Mouse (Mus musculus) E14TG2a.4 (cell line): ENCODE measurements around the gene Itpr2.
A peak's percentile ranks its signal among the peaks of the same experiment; 100 is the strongest.

Experiments
- H3K27me3 ChIP-seq: 2 replicates; pipeline ENCODE4 v1.6.1; 2014; ENCODE audit warnings: low read length, control low read depth; ENCODE audit not compliant: insufficient read depth
- H3K36me3 ChIP-seq: 2 replicates; pipeline ENCODE4 v1.6.1; 2014; ENCODE audit warnings: low read length, control low read depth; ENCODE audit not compliant: insufficient read depth
- H3K4me1 ChIP-seq: replicated peaks from 2 replicates; pipeline ENCODE4 v1.6.1; 2014; ENCODE audit warnings: low read depth, low read length, control low read depth
- H3K4me3 ChIP-seq: replicated peaks from 2 replicates; pipeline ENCODE4 v1.5.1; 2014; ENCODE audit warnings: mild to moderate bottlenecking, low read length
- H3K9me3 ChIP-seq: 2 replicates; pipeline ENCODE4 v1.6.1; 2014; ENCODE audit warnings: low read length, control low read depth
- CTCF ChIP-seq: conservative IDR thresholded peaks from 2 replicates; pipeline ENCODE4 v1.5.1; 2014; ENCODE audit warnings: low read length
- NANOG ChIP-seq: IDR thresholded peaks from 2 replicates; pipeline ENCODE4 v1.6.1; 2014; ENCODE audit warnings: borderline replicate concordance, low read length, mixed read lengths
- POU5F1 ChIP-seq: IDR thresholded peaks from 2 replicates; pipeline ENCODE4 v1.6.1; 2014; ENCODE audit warnings: low read length, borderline replicate concordance

Itpr2 gene

DNA sequence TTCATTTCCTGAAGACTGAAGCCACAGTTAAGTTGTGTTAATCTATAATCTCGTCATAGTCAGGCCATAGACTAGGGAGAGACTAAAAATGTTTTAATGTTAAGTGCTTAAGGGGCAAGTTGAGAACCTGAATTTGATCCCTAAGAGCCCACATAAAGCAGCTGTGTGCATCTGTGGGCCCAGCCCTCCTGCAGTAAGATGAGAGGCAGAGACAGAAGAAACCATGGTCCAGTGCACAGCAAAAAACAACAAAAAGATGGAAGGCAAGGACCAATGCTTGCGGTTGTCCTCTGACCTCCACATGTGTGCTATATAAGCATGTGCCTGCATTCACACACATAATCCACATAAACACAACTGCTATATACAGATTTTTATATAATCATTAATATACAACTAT is 191.8 kb downstream of the Itpr2 start:
- no peaks in the 10 kb centered on the region for H3K9me3 ChIP-seq
- TF ChIP-seq POU5F1 (no peak), NANOG (no peak), CTCF (no peak)
- H3K27me3 ChIP-seq = no peaks in the 10 kb centered on the region
- H3K36me3 ChIP-seq = no peaks in the 10 kb centered on the region
- 0 out of 2 replicates have a peak, but pooled peaks cover 3% of the 10 kb centered on the region for H3K4me1 ChIP-seq
- no peak overlapping the region for H3K4me3 ChIP-seq

DNA sequence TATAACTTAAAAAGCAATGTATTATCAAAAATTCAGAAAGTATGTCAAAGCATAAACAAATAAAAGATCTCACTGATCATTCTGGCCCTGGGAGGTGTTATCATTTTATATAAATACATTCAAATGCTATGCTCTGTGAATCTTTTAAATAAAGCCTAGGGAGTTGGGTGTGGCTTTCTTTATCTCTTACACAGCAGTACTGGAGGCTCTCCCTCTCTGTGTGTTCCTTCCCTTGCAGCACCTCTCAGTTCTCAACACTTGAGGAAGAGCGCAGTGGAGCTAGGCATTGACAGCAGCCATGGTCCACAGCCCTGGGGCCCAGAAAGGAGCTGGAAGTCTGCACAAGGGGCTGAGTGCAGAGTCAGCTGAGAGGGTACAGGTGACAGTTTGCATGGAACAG is 192.7 kb downstream of the Itpr2 start:
- Histone ChIP-seq H3K27me3 (no peaks in the 10 kb centered on the region), H3K36me3 (no peaks in the 10 kb centered on the region), H3K9me3 (no peaks in the 10 kb centered on the region), H3K4me3 (no peak overlapping the region), H3K4me1 (0 out of 2 replicates have a peak, but pooled peaks cover 3% of the 10 kb centered on the region)
- TF ChIP-seq POU5F1 (no peak), NANOG (no peak), CTCF (no peak)

DNA sequence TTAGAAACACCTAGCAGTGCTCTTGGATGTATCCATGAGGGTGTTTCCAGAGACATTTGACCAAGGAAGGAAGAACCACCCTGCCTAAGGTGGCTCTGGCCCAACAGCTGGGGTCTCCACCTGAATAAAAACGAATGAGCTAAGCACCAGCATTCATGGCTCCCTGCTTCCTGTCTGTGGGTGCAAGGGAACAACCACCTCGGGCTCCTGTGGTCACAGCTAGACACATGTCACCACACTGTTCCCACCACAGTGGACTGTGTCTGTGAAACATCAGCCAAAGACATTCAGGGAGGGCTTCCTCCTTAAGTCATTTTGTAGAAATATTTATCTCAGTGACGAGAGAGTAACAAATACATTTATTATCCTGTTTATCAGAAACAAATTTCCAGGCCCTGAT is 196.0 kb downstream of the Itpr2 start:
- Histone ChIP-seq H3K27me3 (no peaks in the 10 kb centered on the region), H3K36me3 (no peaks in the 10 kb centered on the region), H3K4me1 (no peaks in the 10 kb centered on the region), H3K4me3 (no peak overlapping the region), H3K9me3 (no peaks in the 10 kb centered on the region)
- TF ChIP-seq CTCF = no peak
- TF ChIP-seq NANOG = no peak
- TF ChIP-seq POU5F1 = no peak

DNA sequence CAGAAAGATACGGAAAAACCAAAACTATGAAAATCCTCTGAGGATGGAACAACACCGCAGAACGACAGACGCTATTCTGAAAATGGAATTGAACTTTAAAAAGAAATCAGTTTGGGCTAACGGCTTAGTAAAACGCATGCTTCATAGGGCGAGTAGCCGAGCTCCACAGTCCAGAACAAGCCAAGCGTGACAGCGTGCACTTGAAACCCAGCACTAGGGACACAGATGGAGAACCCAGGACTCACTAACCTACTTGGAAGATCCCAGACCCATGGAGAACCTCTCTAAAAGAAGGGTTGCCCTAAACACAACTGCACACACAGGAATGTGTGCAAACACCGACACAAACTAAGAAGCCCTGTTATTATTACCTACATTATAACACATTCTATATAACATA is 197.9 kb downstream of the Itpr2 start:
- Histone ChIP-seq H3K36me3 (no peaks in the 10 kb centered on the region), H3K4me3 (no peak overlapping the region), H3K4me1 (no peaks in the 10 kb centered on the region), H3K27me3 (no peaks in the 10 kb centered on the region), H3K9me3 (no peaks in the 10 kb centered on the region)
- TF ChIP-seq CTCF = no peak
- no peak for TF ChIP-seq NANOG
- TF ChIP-seq POU5F1 = no peak

DNA sequence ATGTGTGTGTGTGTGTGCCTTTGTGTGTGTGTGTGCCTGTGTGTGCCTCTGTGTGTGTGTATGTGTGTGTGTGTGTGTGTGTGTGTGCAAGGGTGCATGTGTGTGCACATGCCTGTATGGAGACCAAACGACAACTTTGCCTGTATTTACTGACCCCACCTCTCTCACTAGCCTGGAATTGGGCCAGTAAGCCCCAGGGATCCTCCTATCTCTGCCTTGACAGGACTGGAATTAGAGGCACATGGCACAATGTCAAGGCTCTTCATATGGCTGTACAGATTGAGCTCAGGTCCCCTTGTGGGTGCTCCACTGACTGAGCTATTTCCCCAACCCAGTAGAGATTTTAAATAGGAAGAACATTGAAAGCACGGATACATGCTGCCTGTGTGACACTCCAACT is 198.7 kb downstream of the Itpr2 start:
- H3K4me3 ChIP-seq = no peak overlapping the region
- H3K27me3 ChIP-seq = no peaks in the 10 kb centered on the region
- H3K9me3 ChIP-seq = no peaks in the 10 kb centered on the region
- TF ChIP-seq POU5F1 = no peak
- TF ChIP-seq NANOG = no peak
- no peak for TF ChIP-seq CTCF
- H3K36me3 ChIP-seq = no peaks in the 10 kb centered on the region
- no peaks in the 10 kb centered on the region for H3K4me1 ChIP-seq

DNA sequence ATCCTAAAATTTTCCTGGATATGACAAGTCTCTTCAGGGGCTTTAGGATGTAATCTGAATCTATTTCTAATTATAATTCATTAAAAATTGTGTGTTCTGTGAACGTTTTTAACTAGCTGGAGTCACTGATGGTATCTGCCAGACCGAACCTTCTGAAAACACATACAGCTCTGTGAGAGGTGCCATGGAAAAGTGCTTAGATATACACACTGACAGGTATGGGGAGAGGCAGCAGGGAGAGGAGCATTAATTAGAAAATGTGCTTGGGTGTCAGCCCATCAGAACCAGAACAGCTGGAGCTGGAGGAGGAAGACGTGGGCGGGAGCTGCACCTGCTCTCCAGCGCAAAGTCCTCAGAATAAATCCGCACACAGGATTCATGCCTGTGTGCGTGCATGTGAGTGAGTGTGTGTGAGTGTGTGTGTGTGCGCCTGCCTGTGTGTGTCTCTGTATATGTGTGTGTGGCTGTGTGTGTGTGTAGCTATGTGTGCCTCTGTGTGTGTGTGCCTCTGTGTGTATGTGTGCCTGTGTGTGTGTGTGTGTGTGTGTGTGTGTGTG is 199.4 kb downstream of the Itpr2 start:
- Histone ChIP-seq H3K4me1 (no peaks in the 10 kb centered on the region), H3K27me3 (no peaks in the 10 kb centered on the region), H3K4me3 (no peak overlapping the region), H3K9me3 (no peaks in the 10 kb centered on the region), H3K36me3 (no peaks in the 10 kb centered on the region)
- TF ChIP-seq POU5F1 = no peak
- TF ChIP-seq NANOG = no peak
- no peak for TF ChIP-seq CTCF

DNA sequence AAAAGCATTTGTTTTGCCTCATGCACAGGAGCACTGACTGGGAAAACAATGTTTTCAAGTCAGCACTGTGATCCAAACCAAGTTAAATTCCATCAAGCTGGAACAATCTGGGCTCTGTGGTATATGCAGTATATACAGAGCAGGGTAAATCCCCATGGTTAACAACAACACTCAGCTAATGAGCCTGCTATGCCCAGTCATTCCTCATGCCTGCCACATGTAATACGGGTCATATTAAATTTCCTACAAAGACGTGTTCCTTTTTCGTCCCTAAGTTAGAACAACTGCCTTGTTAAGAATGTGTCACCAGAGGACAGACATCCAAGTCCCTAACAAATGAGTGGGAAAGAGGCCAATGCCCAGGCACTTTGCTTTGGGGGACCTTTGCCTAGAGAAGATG is 199.9 kb downstream of the Itpr2 start:
- Histone ChIP-seq H3K4me1 (no peaks in the 10 kb centered on the region), H3K27me3 (no peaks in the 10 kb centered on the region), H3K36me3 (no peaks in the 10 kb centered on the region), H3K4me3 (no peak overlapping the region), H3K9me3 (no peaks in the 10 kb centered on the region)
- TF ChIP-seq POU5F1 (no peak), CTCF (no peak), NANOG (no peak)

DNA sequence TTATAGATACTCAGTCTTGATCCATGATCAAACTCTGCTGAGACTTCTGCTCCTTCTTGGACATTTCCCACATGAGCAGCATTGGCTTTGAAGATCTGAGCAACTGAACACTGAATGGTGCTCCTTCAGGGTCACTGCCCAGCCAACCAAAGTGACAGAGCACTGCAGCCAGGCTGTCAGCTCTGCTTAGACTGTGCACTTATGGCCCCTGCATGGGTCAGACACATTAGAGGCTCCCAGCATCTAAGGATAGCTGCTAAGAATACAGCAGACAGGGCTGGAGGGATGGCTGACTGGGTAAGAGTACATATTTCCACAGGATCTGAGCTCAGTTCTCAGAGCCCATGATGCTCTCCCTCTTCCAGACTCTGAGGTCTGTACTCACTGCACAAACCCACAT is 201.1 kb downstream of the Itpr2 start:
- H3K36me3 ChIP-seq = no peaks in the 10 kb centered on the region
- H3K4me3 ChIP-seq = no peak overlapping the region
- TF ChIP-seq POU5F1 (no peak), CTCF (no peak), NANOG (no peak)

DNA sequence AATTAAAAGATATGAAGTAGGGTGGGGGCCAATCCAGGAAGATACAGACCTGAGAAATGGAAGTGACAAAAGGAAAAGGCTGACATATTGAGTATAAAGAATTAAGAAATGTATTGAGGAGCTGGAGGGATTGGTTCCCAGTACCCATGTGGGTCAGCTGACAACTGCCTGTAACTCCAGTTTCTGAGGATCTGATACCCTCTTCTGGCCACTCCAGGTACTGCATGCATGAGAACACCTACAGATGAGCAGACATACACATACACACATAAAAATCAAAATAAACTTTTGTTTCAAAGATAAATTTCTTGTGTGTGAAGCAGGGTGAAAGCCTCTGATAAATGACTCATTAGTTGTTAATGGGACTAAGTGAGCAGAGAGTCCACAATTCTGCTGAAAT is 203.3 kb downstream of the Itpr2 start:
- Histone ChIP-seq H3K4me3 (no peak overlapping the region), H3K27me3 (no peaks in the 10 kb centered on the region), H3K36me3 (no peaks in the 10 kb centered on the region), H3K4me1 (no peaks in the 10 kb centered on the region), H3K9me3 (no peaks in the 10 kb centered on the region)
- TF ChIP-seq CTCF = peak; percentile 73
- no peak for TF ChIP-seq NANOG

More for the DNA sequence above, 201.1 kb downstream of the Itpr2 start:
- no peaks in the 10 kb centered on the region for H3K27me3 ChIP-seq
- H3K4me1 ChIP-seq = no peaks in the 10 kb centered on the region
- no peaks in the 10 kb centered on the region for H3K9me3 ChIP-seq
